Mouse (Mus musculus): Measurements from ENCODE around the gene Magi1. TPM values are rescaled to one million over a fixed set of nuclear protein-coding genes. Genes with fewer than 3 reads are reported as not detected.

Gene Magi1
- polyA plus RNA-seq, 1 experiment, result 3.4 TPM

DNA sequence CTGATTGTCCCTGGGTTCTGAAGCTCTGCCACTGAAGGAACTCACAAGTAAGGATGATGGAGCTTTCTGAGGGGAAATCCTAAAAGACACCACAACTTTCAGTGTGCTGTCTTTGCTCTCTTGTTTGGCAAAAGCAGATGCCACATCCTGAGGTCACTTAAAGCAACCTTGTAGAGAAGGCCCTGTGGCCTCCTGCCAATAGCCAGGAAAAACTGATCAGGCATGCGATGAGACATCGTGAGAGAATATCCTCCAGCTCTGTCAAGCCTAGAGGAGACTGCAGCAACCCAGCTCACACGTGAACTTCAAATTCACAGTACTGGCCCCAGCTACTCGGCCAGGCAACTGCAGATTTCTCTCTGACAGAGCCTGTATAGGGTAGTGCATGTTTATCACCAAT, 412.2 kb downstream of the Magi1 start:
- Histone ChIP-seq H3K4me2 (ENCODE audit: low read depth) (no peak overlapping the region), H3ac (ENCODE audit: control insufficient read depth, insufficient read length) (no peak overlapping the region), H3K36me3 (ENCODE audit: control insufficient read depth, insufficient read depth) (no peaks in the 10 kb centered on the region), H3K79me2 (ENCODE audit: control insufficient read depth, insufficient read depth) (no peaks in the 10 kb centered on the region), H3K27me3 (ENCODE audit: control insufficient read depth, insufficient read depth, insufficient read length) (no peaks in the 10 kb centered on the region), H3K4me3 (no peak overlapping the region)
- TF ChIP-seq MYOD1 (IDR thresholded peaks at IDR 0.05; ENCODE audit: control insufficient read depth in 1 of 3, insufficient read length in 2 of 3, low read depth in 2 of 3), result no peak
- TF ChIP-seq CEBPB (IDR thresholded peaks at IDR 0.05; ENCODE audit: insufficient read depth, poor library complexity, severe bottlenecking), result no peak
- TF ChIP-seq TCF12 (IDR thresholded peaks at IDR 0.05; ENCODE audit: insufficient read depth, poor library complexity, severe bottlenecking), result no peak
- TF ChIP-seq E2F4 (IDR thresholded peaks at IDR 0.05; ENCODE audit: insufficient read depth), result no peak
- no peak for TF ChIP-seq POLR2AphosphoS2 (IDR thresholded peaks at IDR 0.05; ENCODE audit: insufficient read length, low read depth)
- TF ChIP-seq REST (IDR thresholded peaks at IDR 0.05; ENCODE audit: insufficient read depth, insufficient read length), result no peak
- no peak for TF ChIP-seq POLR2A (IDR thresholded peaks at IDR 0.05; ENCODE audit: insufficient read length, low read depth)
- no peak for TF ChIP-seq MYOG (IDR thresholded peaks at IDR 0.05; ENCODE audit: control insufficient read depth in 1 of 3, insufficient read depth in 1 of 3, insufficient read length in 2 of 3, low read depth in 2 of 3)
- no peak for TF ChIP-seq USF1 (IDR thresholded peaks at IDR 0.05; ENCODE audit: low read depth)
- no peak for TF ChIP-seq MAX (IDR thresholded peaks at IDR 0.05; ENCODE audit: low read depth)
- no peak for TF ChIP-seq TCF3 (IDR thresholded peaks at IDR 0.05; ENCODE audit: insufficient read length, low read depth)
- TF ChIP-seq SRF (IDR thresholded peaks at IDR 0.05; ENCODE audit: control insufficient read depth, insufficient read length, low read depth), result no peak

DNA sequence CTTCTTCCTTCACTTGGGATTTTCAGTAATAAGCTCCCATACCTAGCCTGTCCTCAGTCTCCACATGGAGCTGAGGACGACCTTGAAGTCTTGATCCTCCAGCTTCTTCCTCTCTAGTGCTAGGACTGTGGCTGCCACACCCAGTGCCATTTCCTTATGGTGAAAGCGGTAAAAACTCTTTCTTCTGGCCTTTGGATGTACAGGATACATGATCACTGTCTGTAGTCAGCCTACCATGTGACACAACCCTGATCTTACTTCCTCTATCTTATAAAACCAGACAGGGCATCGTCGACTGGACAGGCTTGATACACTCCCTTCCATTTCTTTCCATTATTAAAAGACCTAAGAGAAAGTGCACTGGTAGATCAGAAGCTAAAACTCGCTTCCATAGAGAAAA, 413.7 kb downstream of the Magi1 start:
- TF ChIP-seq POLR2A (IDR thresholded peaks at IDR 0.05; ENCODE audit: insufficient read length, low read depth), result no peak
- no peak for TF ChIP-seq USF1 (IDR thresholded peaks at IDR 0.05; ENCODE audit: low read depth)
- no peak for TF ChIP-seq SRF (IDR thresholded peaks at IDR 0.05; ENCODE audit: control insufficient read depth, insufficient read length, low read depth)
- TF ChIP-seq REST (IDR thresholded peaks at IDR 0.05; ENCODE audit: insufficient read depth, insufficient read length), result no peak
- no peak for TF ChIP-seq MYOG (IDR thresholded peaks at IDR 0.05; ENCODE audit: control insufficient read depth in 1 of 3, insufficient read depth in 1 of 3, insufficient read length in 2 of 3, low read depth in 2 of 3)
- TF ChIP-seq MAX (IDR thresholded peaks at IDR 0.05; ENCODE audit: low read depth), result no peak
- TF ChIP-seq TCF3 (IDR thresholded peaks at IDR 0.05; ENCODE audit: insufficient read length, low read depth), result no peak
- TF ChIP-seq E2F4 (IDR thresholded peaks at IDR 0.05; ENCODE audit: insufficient read depth), result no peak
- no peak for TF ChIP-seq TCF12 (IDR thresholded peaks at IDR 0.05; ENCODE audit: insufficient read depth, poor library complexity, severe bottlenecking)
- TF ChIP-seq POLR2AphosphoS2 (IDR thresholded peaks at IDR 0.05; ENCODE audit: insufficient read length, low read depth), result no peak
- no peak for TF ChIP-seq CEBPB (IDR thresholded peaks at IDR 0.05; ENCODE audit: insufficient read depth, poor library complexity, severe bottlenecking)
- TF ChIP-seq MYOD1 (IDR thresholded peaks at IDR 0.05; ENCODE audit: control insufficient read depth in 1 of 3, insufficient read length in 2 of 3, low read depth in 2 of 3), result no peak
- Histone ChIP-seq H3K4me2 (ENCODE audit: low read depth) (no peak overlapping the region), H3ac (ENCODE audit: control insufficient read depth, insufficient read length) (no peak overlapping the region), H3K4me3 (no peak overlapping the region), H3K79me2 (ENCODE audit: control insufficient read depth, insufficient read depth) (no peaks in the 10 kb centered on the region), H3K27me3 (ENCODE audit: control insufficient read depth, insufficient read depth, insufficient read length) (no peaks in the 10 kb centered on the region), H3K36me3 (ENCODE audit: control insufficient read depth, insufficient read depth) (no peaks in the 10 kb centered on the region)

DNA sequence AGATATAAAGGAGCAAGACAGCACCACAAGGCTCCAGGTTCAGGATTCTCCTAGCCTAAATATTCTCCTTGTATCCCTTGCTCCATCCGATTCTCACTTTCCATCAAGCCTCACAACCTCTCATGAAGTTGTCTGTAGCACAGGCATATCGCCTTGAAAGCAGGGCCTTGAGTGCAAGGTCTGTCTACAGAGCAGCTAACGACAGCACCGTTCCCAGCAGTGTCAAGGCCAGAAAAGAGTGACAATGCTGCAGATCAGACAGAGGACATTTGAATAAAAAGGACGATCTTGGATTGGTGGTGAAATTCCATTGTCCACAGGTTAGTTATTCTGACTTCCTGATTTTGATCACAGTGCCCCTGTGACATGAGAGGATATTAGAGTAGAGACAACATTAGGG, 421.5 kb downstream of the Magi1 start:
- no peaks in the 10 kb centered on the region for H3K36me3 ChIP-seq (ENCODE audit: control insufficient read depth, insufficient read depth)
- H3K79me2 ChIP-seq (ENCODE audit: control insufficient read depth, insufficient read depth), result no peaks in the 10 kb centered on the region
- no peak overlapping the region for H3ac ChIP-seq (ENCODE audit: control insufficient read depth, insufficient read length)
- H3K4me2 ChIP-seq (ENCODE audit: low read depth), result no peak overlapping the region
- H3K4me3 ChIP-seq, result no peak overlapping the region
- no peak for TF ChIP-seq USF1 (IDR thresholded peaks at IDR 0.05; ENCODE audit: low read depth)
- H3K27me3 ChIP-seq (ENCODE audit: control insufficient read depth, insufficient read depth, insufficient read length), result no peaks in the 10 kb centered on the region

DNA sequence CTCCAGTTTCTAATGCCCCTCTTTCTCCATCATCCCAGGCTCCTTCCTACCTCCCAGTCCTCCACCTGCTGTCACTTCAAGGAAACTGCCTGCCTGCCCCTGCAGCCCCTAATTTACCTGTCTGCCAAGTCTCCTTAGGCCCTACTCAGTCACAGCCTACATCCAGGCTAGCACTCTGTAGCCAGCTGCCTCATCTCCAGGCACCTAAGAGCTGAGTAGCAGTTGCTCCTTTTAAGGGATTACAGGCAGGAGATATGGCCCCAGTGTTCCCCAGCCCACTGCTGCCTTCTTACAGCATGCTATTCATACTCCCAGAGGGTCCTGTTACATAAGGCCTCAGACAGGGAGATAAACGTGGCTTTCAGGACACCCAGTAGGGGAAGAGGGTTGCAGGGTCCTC, 426.9 kb downstream of the Magi1 start:
- H3K79me2 ChIP-seq (ENCODE audit: control insufficient read depth, insufficient read depth), result no peaks in the 10 kb centered on the region
- no peak overlapping the region for H3K4me3 ChIP-seq
- TF ChIP-seq SRF (IDR thresholded peaks at IDR 0.05; ENCODE audit: control insufficient read depth, insufficient read length, low read depth), result no peak
- TF ChIP-seq MYOD1 (IDR thresholded peaks at IDR 0.05; ENCODE audit: control insufficient read depth in 1 of 3, insufficient read length in 2 of 3, low read depth in 2 of 3), result no peak
- TF ChIP-seq REST (IDR thresholded peaks at IDR 0.05; ENCODE audit: insufficient read depth, insufficient read length), result no peak
- no peak for TF ChIP-seq USF1 (IDR thresholded peaks at IDR 0.05; ENCODE audit: low read depth)
- no peak for TF ChIP-seq TCF12 (IDR thresholded peaks at IDR 0.05; ENCODE audit: insufficient read depth, poor library complexity, severe bottlenecking)
- TF ChIP-seq TCF3 (IDR thresholded peaks at IDR 0.05; ENCODE audit: insufficient read length, low read depth), result no peak
- no peak for TF ChIP-seq E2F4 (IDR thresholded peaks at IDR 0.05; ENCODE audit: insufficient read depth)
- TF ChIP-seq POLR2AphosphoS2 (IDR thresholded peaks at IDR 0.05; ENCODE audit: insufficient read length, low read depth), result no peak
- no peak for TF ChIP-seq CEBPB (IDR thresholded peaks at IDR 0.05; ENCODE audit: insufficient read depth, poor library complexity, severe bottlenecking)
- TF ChIP-seq MAX (IDR thresholded peaks at IDR 0.05; ENCODE audit: low read depth), result no peak
- TF ChIP-seq POLR2A (IDR thresholded peaks at IDR 0.05; ENCODE audit: insufficient read length, low read depth), result no peak
- no peak for TF ChIP-seq MYOG (IDR thresholded peaks at IDR 0.05; ENCODE audit: control insufficient read depth in 1 of 3, insufficient read depth in 1 of 3, insufficient read length in 2 of 3, low read depth in 2 of 3)
- H3K27me3 ChIP-seq (ENCODE audit: control insufficient read depth, insufficient read depth, insufficient read length), result no peaks in the 10 kb centered on the region
- no peak overlapping the region for H3ac ChIP-seq (ENCODE audit: control insufficient read depth, insufficient read length)
- no peaks in the 10 kb centered on the region for H3K36me3 ChIP-seq (ENCODE audit: control insufficient read depth, insufficient read depth)
- H3K4me2 ChIP-seq (ENCODE audit: low read depth), result no peak overlapping the region

Measured in myocyte (in vitro differentiated cells).